Mouse (Mus musculus) forebrain, embryonic 14.5 days (tissue): ENCODE data around the gene Dnaaf5. TPM values are rescaled to one million over a fixed set of nuclear protein-coding genes. Genes with fewer than 3 reads are reported as not detected.
A peak's percentile ranks its signal among the peaks of the same experiment; 100 is the strongest.

ENCODE experiments used
- ATAC-seq: fragments of 200-750 bp; cut with Nextera tagmentation; 2 replicates; pipeline ENCODE4 v1.8.0; 2017; ENCODE audit warnings: mild to moderate bottlenecking, moderate library complexity
- DNase-seq: peaks from one replicate; pipeline ENCODE4 v3.0.0-alpha.2; 2015; ENCODE audit warnings: low spot score
- H3K27ac ChIP-seq: fragments of 300-500 bp; sonication (generic); 2 replicates; pipeline ENCODE4 v1.5.1; 2014; ENCODE audit warnings: low read depth, mild to moderate bottlenecking, control low read depth, low read length, moderate library complexity
- H3K27me3 ChIP-seq: fragments of 300-500 bp; sonication (generic); replicated peaks from 2 replicates; pipeline ENCODE4 v1.6.1; 2014; ENCODE audit warnings: low read length, control low read depth, mixed read lengths; ENCODE audit not compliant: control insufficient read depth, insufficient read depth
- H3K36me3 ChIP-seq: fragments of 300-500 bp; sonication (generic); 2 replicates; pipeline ENCODE4 v1.6.1; 2014; ENCODE audit warnings: low read length, control low read depth; ENCODE audit not compliant: control insufficient read depth, insufficient read depth
- H3K4me1 ChIP-seq: fragments of 300-500 bp; sonication (generic); 2 replicates; pipeline ENCODE4 v1.6.1; 2014; ENCODE audit warnings: antibody characterized with exemption, low read length, control low read depth; ENCODE audit not compliant: control insufficient read depth, insufficient read depth
- H3K4me2 ChIP-seq: fragments of 300-500 bp; sonication (generic); 2 replicates; pipeline ENCODE4 v1.6.1; 2014; ENCODE audit warnings: mild to moderate bottlenecking, control low read depth, low read length
- H3K4me3 ChIP-seq: fragments of 300-500 bp; sonication (generic); 2 replicates; pipeline ENCODE4 v1.5.1; 2014; ENCODE audit warnings: low read depth, low read length, control low read depth
- H3K9ac ChIP-seq: fragments of 300-500 bp; sonication (generic); 2 replicates; pipeline ENCODE4 v1.6.1; 2014; ENCODE audit warnings: mild to moderate bottlenecking, low read length, control low read depth, moderate library complexity
- H3K9me3 ChIP-seq: fragments of 300-500 bp; sonication (generic); replicated peaks from 2 replicates; pipeline ENCODE4 v1.6.1; 2016; ENCODE audit warnings: low read length, control low read depth, mixed read lengths; ENCODE audit not compliant: control insufficient read depth
- WGBS: fragments of 180-500 bp; shearing (Covaris S2); extraction: QIAGEN DNeasy Blood & Tissue Kit; methylation state at CpG from one replicate; pipeline ENCODE4 v1.1.7; 2014; 5-methylcytosine and 5-hydroxymethylcytosine counted together
- polyA plus RNA-seq: library from polyadenylated mRNA; unstranded; fragments of >200 nt; fragmentation: Nextera tagmentation; extraction: Ambion mirVana; gene quantifications from 2 replicates; pipeline ENCODE4 v1.2.1, GENCODE M21; 2014

The Dnaaf5 gene
- polyA plus RNA-seq, 1 experiment from 2014 or later: 2.5 TPM

DNA sequence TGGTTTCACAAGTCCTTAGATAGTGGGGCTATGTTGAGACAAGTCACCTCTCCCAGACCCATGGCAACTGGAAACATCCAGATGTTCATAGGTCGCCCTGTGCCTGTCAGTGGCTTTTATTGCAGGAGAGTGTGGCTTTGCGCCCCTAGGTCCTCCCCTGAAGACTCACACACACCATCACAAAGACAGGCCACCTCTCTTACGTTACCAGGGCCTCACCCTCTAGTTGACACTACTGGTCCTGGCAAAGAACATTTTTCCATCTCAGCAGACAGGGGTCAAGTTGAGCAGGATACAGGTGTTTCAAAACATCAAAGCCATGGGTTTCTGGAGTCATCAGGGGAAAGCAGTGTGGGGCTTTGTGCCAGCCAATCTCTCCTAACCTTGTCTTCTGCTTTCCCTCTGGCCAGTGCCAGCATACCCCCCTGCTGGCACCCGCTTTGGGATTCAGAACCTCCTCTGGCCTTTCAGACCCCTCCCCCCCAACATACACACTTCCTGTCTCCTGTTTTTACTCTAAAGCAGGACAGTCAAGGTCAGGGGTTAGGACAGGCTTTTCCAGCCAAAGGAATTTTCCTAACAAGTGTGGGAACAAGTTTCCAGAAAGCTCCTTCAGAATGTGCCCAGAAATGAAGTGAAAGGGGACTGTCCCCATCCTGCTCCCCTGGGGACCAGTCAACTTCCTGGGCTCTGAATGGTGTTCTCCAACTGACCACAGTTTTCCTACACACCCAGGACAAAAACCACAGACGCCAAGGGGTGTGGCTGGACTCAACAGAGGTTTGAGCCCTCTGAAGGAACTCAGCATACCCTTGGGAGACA lies 31.7 kb upstream of the Dnaaf5 start:
- no peaks in the 10 kb centered on the region for H3K27me3 ChIP-seq
- H3K36me3 ChIP-seq: no peaks in the 10 kb centered on the region
- no peak overlapping the region for H3K9ac ChIP-seq
- no peaks in the 10 kb centered on the region for H3K9me3 ChIP-seq
- ATAC-seq (no peak), DNase-seq (no peak)
- 86% methylated on average over 5 of the region's 5 CpGs for WGBS
- no peak overlapping the region for H3K4me3 ChIP-seq
- no peak overlapping the region for H3K27ac ChIP-seq
- no peaks in the 10 kb centered on the region for H3K4me1 ChIP-seq
- no peak overlapping the region for H3K4me2 ChIP-seq

DNA sequence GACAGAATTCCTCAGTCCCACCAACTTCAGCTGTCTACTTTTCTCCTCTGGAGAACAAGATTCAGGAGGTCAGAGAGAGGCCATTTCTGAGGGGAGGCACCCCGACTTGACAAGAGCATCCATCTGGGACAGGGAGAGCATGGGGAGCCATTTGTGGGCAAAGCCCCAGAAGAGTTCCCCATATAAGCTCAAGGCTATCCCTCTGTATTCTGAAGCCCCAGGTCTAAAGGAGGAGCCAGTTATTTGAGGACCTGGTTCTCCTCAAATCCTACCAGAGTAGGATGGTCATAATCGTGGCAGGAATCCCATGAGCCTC lies 31.1 kb upstream of the Dnaaf5 start:
- H3K4me2 ChIP-seq: no peak overlapping the region
- no peaks in the 10 kb centered on the region for H3K9me3 ChIP-seq
- ATAC-seq (no peak), DNase-seq (no peak)
- no peak overlapping the region for H3K9ac ChIP-seq
- no peaks in the 10 kb centered on the region for H3K4me1 ChIP-seq
- 73% methylated on average over 2 of the region's 2 CpGs for WGBS
- H3K27me3 ChIP-seq: no peaks in the 10 kb centered on the region
- no peak overlapping the region for H3K27ac ChIP-seq
- H3K4me3 ChIP-seq: no peak overlapping the region
- H3K36me3 ChIP-seq: no peaks in the 10 kb centered on the region

DNA sequence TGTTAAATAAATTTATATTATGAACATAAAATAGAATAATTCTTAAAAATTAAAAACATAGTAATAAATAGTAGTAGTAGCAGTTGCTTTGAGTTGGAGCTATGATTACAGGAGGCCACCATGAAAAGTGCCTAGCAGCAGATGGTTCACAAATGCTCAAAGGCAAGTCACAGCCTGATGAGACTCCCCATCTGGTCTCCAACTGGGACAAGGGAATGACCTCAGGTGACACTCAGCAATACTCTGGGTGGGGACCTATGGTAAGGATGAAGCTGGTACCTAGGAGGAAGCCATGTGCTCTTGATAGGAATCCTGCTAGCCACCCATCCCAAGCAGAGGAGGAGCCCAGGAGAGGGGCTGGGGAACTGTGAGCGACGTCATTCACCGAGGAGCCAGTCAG lies 24.3 kb upstream of the Dnaaf5 start:
- no peaks in the 10 kb centered on the region for H3K27me3 ChIP-seq
- no peaks in the 10 kb centered on the region for H3K9me3 ChIP-seq
- no peak overlapping the region for H3K4me3 ChIP-seq
- no peak overlapping the region for H3K9ac ChIP-seq
- peaks cover 9% of the 10 kb centered on the region; the same call in 1 of the 2 replicates for H3K36me3 ChIP-seq
- 0 out of 2 replicates have a peak, but pooled peaks cover 5% of the 10 kb centered on the region for H3K4me1 ChIP-seq
- no peak overlapping the region for H3K4me2 ChIP-seq
- no peak for ATAC-seq
- no peak for DNase-seq
- WGBS: 65% methylated on average over 3 of the region's 3 CpGs
- no peak overlapping the region for H3K27ac ChIP-seq

DNA sequence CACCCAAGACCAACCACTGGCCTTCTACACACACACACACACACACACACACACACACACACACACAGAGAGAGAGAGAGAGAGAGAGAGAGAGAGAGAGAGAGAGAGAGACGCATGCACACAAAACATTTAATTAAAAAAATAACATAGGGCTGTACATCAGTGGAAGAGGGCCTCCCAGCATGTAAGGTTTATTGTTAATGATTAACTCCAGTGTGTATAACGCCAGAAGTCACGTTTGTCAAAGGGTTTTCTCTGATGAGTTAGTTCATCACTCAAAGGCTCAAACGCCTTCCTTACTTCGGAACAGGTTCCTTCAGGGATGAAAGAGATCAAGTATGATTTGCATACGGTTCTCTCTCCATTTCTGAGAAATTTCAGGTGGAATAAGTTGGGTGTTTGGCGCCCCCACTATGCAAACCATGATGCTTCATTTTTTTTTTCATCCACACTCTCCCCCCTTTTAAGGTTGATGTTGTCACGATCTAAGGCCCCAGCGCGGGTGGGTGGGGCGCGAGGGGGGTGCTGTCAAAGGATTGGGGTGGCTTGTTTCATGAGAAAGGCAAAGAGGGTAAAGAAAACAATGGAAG lies 21.5 kb upstream of the Dnaaf5 start:
- Histone ChIP-seq H3K36me3 (peaks cover 9% of the 10 kb centered on the region; the same call in 1 of the 2 replicates), H3K4me2 (peak overlapping the region; percentile 73), H3K4me1 (0 out of 2 replicates have a peak, but pooled peaks cover 5% of the 10 kb centered on the region), H3K9me3 (no peaks in the 10 kb centered on the region), H3K27ac (no peak overlapping the region), H3K4me3 (peak overlapping the region; percentile 45), H3K27me3 (no peaks in the 10 kb centered on the region), H3K9ac (peak overlapping the region; percentile 73)
- ATAC-seq: no peak
- peak; percentile 15 for DNase-seq
- WGBS: 41% methylated on average over 12 of the region's 12 CpGs

DNA sequence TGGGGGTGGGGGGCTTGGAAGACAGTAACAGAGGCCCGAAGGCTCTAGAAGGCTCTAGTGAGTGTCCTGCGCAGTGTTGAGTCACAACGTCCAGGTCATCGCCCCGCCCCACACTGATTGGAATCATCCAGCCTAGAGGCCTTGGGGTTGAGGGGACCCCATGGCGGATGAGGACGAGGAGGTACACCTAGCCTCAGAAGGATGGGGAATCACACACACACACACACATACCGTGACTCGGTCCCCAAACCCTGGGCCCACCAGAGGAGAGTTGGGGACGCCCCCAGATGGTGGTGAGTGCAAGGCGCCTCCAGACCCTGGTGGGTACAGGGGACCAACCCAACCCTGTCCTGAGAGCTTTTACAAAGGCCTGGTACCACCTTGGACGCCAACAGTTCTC lies 20.9 kb upstream of the Dnaaf5 start:
- Histone ChIP-seq H3K4me2 (peak overlapping the region; percentile 73), H3K27me3 (no peaks in the 10 kb centered on the region), H3K9me3 (no peaks in the 10 kb centered on the region), H3K36me3 (peaks cover 9% of the 10 kb centered on the region; the same call in 1 of the 2 replicates), H3K4me3 (peak overlapping the region; percentile 45), H3K4me1 (0 out of 2 replicates have a peak, but pooled peaks cover 5% of the 10 kb centered on the region), H3K9ac (peak overlapping the region; percentile 73), H3K27ac (peak overlapping the region; percentile 14; the same call in 1 of the 2 replicates)
- DNase-seq (peak; percentile 5), ATAC-seq (peak; percentile 76)
- WGBS: 15% methylated on average over 11 of the region's 12 CpGs

DNA sequence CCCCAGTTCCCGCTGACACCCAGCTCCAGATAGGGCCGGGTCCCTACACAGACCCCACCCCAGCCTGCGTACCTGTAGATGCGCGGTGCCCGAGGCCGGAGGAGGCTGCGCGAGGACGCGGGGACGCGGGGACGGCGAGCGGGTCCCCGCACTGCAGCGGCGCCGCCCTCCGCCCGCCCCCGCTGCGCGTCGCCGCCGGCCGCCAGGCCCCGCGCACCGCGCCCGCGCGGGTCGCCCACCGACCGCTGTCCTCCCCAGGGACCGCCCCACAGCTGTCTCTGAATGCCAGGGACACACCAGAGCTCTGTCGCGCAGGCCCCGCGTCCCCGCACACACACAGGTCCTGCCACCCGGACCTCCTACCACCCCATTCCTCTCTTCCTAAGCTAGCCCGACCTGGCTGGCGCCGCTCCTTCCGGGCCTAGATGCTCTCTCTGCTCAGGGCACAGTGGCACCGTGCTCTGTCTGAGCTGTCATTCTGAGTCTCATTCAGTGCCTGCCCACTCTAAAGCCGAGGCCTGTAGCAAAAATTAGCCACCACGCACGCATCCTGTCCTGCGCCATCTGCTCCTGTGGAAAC lies 20.4 kb upstream of the Dnaaf5 start:
- 5% methylated on average over 31 of the region's 55 CpGs for WGBS
- DNase-seq (peak; percentile 33), ATAC-seq (peak; percentile 86)
- H3K9ac ChIP-seq: peak overlapping the region; percentile 73
- H3K4me2 ChIP-seq: peak overlapping the region; percentile 73
- peaks cover 9% of the 10 kb centered on the region; the same call in 1 of the 2 replicates for H3K36me3 ChIP-seq
- no peaks in the 10 kb centered on the region for H3K27me3 ChIP-seq
- H3K4me3 ChIP-seq: peak overlapping the region; percentile 45
- H3K27ac ChIP-seq: peak overlapping the region; percentile 44; the same call in 1 of the 2 replicates
- H3K4me1 ChIP-seq: 0 out of 2 replicates have a peak, but pooled peaks cover 5% of the 10 kb centered on the region
- H3K9me3 ChIP-seq: no peaks in the 10 kb centered on the region

DNA sequence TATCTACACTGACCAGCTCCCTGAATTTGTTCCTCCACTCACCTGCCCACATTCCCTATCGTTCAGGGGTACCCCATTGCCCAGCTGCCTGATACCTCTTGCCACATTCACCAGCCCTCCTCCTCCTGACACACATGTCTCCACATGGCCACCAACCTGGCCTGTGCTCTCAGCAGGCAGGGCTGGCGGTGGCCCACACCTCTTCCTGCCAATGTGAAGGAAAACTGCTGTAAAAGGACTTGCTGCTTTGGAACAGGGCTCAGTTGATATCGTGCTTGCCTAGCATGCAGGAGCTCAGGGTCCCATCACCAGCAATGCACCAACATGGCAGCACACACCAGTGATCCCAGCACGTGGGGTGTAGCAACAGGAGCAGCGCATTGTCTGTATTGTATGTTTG lies 19.7 kb upstream of the Dnaaf5 start:
- 0 out of 2 replicates have a peak overlapping the region, but pooled peaks have one; percentile 44 for H3K27ac ChIP-seq
- no peak for ATAC-seq

DNA sequence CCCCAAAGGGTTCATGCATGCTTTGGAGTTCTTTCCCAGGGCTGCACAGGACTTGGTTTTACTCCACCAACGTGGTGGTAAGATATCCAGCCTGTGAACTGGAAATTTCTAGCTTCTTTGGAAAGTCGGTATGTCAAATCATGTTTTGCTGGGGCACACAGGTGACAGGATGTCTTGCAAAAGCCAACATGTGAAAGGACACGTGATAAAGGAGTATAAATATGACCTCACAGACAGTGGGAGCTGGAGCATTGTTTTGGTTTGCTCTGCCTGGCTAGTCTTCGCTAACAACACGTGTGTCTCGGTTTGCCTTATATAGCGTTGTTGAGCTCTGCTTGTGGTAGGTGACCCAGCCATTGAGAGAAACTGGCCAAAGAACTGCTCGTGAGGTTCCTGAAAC lies 15.5 kb upstream of the Dnaaf5 start:
- H3K9ac ChIP-seq: no peak overlapping the region
- no peaks in the 10 kb centered on the region for H3K36me3 ChIP-seq
- H3K9me3 ChIP-seq: no peaks in the 10 kb centered on the region
- H3K27me3 ChIP-seq: no peaks in the 10 kb centered on the region
- ATAC-seq (no peak), DNase-seq (no peak)
- no peak overlapping the region for H3K4me3 ChIP-seq
- H3K4me2 ChIP-seq: no peak overlapping the region
- H3K27ac ChIP-seq: no peak overlapping the region
- peaks cover 5% of the 10 kb centered on the region; the same call in 1 of the 2 replicates for H3K4me1 ChIP-seq
- 86% methylated on average over 8 of the region's 8 CpGs for WGBS

More for the DNA sequence above, 19.7 kb upstream of the Dnaaf5 start:
- WGBS: 76% methylated on average over 5 of the region's 5 CpGs
- Histone ChIP-seq H3K4me2 (peak overlapping the region; percentile 73; the same call in 1 of the 2 replicates), H3K9ac (peak overlapping the region; percentile 73; the same call in 1 of the 2 replicates), H3K36me3 (peaks cover 8% of the 10 kb centered on the region; the same call in 1 of the 2 replicates), H3K4me3 (no peak overlapping the region), H3K9me3 (no peaks in the 10 kb centered on the region), H3K27me3 (no peaks in the 10 kb centered on the region), H3K4me1 (0 out of 2 replicates have a peak, but pooled peaks cover 5% of the 10 kb centered on the region)
- no peak for DNase-seq
